Mouse (Mus musculus) ES-E14 (cell line): ENCODE results near the gene Zkscan17. TPM values are rescaled to one million over a fixed set of nuclear protein-coding genes. Genes with fewer than 3 reads are reported as not detected.

Source experiments
- DNase-seq: peaks from one replicate; pipeline ENCODE4 v3.0.0-alpha.2; 2013; ENCODE audit warnings: low read depth, low spot score
- H3K27ac ChIP-seq: 2 replicates; pipeline ENCODE4 v1.5.1; 2012; ENCODE audit warnings: low read depth, mild to moderate bottlenecking, low read length, moderate library complexity, mixed read lengths; ENCODE audit not compliant: poor library complexity, insufficient read depth, severe bottlenecking
- H3K36me3 ChIP-seq: 2 replicates; pipeline ENCODE4 v1.6.1; 2012; ENCODE audit warnings: mild to moderate bottlenecking, low read length, moderate library complexity, mixed read lengths; ENCODE audit not compliant: control insufficient read depth, poor library complexity, insufficient read depth, severe bottlenecking
- H3K4me1 ChIP-seq, 2 experiments: fragments of 150-350 bp in 1 of 2; sonication (generic) in 1 of 2; 2 replicates each; pipeline ENCODE4 v1.6.1; 2012; ENCODE audit warnings: low read length in 2 of 2, mild to moderate bottlenecking in 1 of 2, mixed read lengths in 1 of 2; ENCODE audit not compliant: control insufficient read depth in 2 of 2, insufficient read depth in 2 of 2, poor library complexity in 1 of 2
- H3K4me3 ChIP-seq, 2 experiments: fragments of 150-350 bp in 1 of 2; sonication (generic) in 1 of 2; 2 replicates each; pipeline ENCODE4 v1.5.1; 2012; ENCODE audit warnings: low read length in 2 of 2, low read depth in 1 of 2, mild to moderate bottlenecking in 1 of 2, mixed read lengths in 1 of 2; ENCODE audit not compliant: insufficient read depth in 1 of 2, poor library complexity in 1 of 2, severe bottlenecking in 1 of 2
- H3K9ac ChIP-seq: 2 replicates; pipeline ENCODE4 v1.6.1; 2012; ENCODE audit warnings: low read depth, mild to moderate bottlenecking, low read length, mixed read lengths; ENCODE audit not compliant: poor library complexity, insufficient read depth, severe bottlenecking
- H3K9me3 ChIP-seq: fragments of 150-350 bp; sonication (generic); 2 replicates; pipeline ENCODE4 v1.6.1; 2012; ENCODE audit warnings: low read depth, mild to moderate bottlenecking, low read length; ENCODE audit not compliant: control insufficient read depth, insufficient read depth
- CHD2 ChIP-seq: IDR thresholded peaks from 2 replicates; pipeline ENCODE4 v1.6.1; 2014; ENCODE audit warnings: mild to moderate bottlenecking, low read depth, low read length, inconsistent platforms
- HCFC1 ChIP-seq: IDR thresholded peaks from 2 replicates; pipeline ENCODE4 v1.6.1; 2012; ENCODE audit warnings: low read length, inconsistent platforms, borderline replicate concordance; ENCODE audit not compliant: insufficient read depth
- MAFK ChIP-seq: IDR thresholded peaks from 2 replicates; pipeline ENCODE4 v1.6.1; 2014; ENCODE audit warnings: mild to moderate bottlenecking, low read depth, low read length, inconsistent platforms; ENCODE audit not compliant: insufficient read depth
- ZC3H11A ChIP-seq: IDR thresholded peaks from 2 replicates; pipeline ENCODE4 v1.6.1; 2012; ENCODE audit warnings: low read depth, mild to moderate bottlenecking, inconsistent platforms, low read length, borderline replicate concordance
- ZNF384 ChIP-seq: IDR thresholded peaks from 2 replicates; pipeline ENCODE4 v1.6.1; 2012; ENCODE audit warnings: low read depth, low read length, inconsistent platforms
- in situ Hi-C, 2 experiments: fragments of 600-800 bp; cut with MboI; formaldehyde crosslinking; loops; one replicate each; pipeline ENCODE4 v1.15.1; 2025; ENCODE audit warnings: low sequenced_read_pairs in 2 of 2, inconsistent platforms in 1 of 2; ENCODE audit not compliant: unreplicated experiment in 2 of 2
- total RNA-seq: library from RNA; depleted of rRNA; stranded (reverse); fragments of 300-350 nt; gene quantifications from 2 replicates; pipeline ENCODE4 v1.2.3, GENCODE M21; 2012

Gene Zkscan17
- total RNA-seq, 1 experiment = 22.6 TPM

DNA sequence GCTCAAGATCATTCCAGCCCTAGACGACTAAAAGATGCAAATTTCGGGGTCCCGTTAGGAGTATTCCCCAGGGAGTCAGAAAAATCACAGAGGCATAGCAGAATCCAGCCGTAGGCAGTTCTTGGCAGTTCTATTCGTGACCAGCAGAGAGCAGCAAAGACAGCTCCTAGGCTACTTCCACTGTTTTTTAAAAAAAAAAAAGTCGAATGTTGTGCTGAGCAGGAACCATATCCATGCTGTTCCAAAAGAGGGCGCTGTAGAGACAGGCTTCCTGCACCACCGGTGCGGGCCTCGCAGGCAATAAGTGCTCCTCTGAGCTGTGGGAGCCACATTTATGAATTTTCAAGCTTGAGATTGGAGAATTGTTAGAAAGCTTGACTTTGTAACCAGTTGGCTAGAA, 1.3 kb downstream of the Zkscan17 start:
- in situ Hi-C loops = no loop called here
- peak overlapping the region; percentile 13; the same call in 1 of the 2 replicates for H3K9ac ChIP-seq
- TF ChIP-seq CHD2 = no peak
- TF ChIP-seq HCFC1 = peak; percentile 56; the same call in 1 of the 2 replicates
- TF ChIP-seq MAFK = 0 out of 2 replicates have a peak, but pooled peaks have one; percentile 35
- peak; percentile 100 for TF ChIP-seq ZNF384
- no peak for TF ChIP-seq ZC3H11A

DNA sequence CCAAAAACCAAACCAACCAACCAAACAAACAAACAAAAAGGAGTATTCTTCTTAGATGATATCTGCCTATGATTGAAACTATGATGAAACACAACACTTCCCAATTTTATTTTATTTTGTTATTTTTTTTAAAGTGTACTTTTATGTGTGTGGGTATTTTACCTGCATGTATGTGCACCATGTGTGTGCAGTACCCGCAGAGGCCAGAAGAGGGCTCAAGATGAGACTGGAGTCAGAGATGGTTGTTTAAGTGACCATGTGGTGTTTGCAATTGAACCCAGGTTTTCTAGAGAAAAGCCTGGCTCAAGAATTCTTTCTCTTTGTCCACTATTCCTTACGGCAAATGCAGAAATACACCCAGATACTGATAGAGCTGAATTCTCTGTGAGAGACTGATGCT, 2.4 kb downstream of the Zkscan17 start:
- no peak overlapping the region for H3K27ac ChIP-seq
- H3K4me3 ChIP-seq = no peak overlapping the region
- H3K9ac ChIP-seq = no peak overlapping the region
- no peak for DNase-seq
- no peaks in the 10 kb centered on the region for H3K36me3 ChIP-seq
- peaks cover 0 to 10% of the 10 kb centered on the region in 2 experiments; a peak in 3 of 4 replicates for H3K4me1 ChIP-seq
- TF ChIP-seq HCFC1 (no peak), CHD2 (no peak), ZC3H11A (no peak), MAFK (no peak)
- H3K9me3 ChIP-seq = no peaks in the 10 kb centered on the region
- in situ Hi-C loops = no loop called here

More for the DNA sequence above, 1.3 kb downstream of the Zkscan17 start:
- H3K9me3 ChIP-seq = no peaks in the 10 kb centered on the region
- 0 out of 4 replicates have a peak overlapping the region, but pooled peaks of 1 of the 2 experiments have one; percentile 1 for H3K4me3 ChIP-seq
- H3K4me1 ChIP-seq = peaks cover 0 to 6% of the 10 kb centered on the region in 2 experiments; a peak in 2 of 4 replicates
- H3K27ac ChIP-seq = no peak overlapping the region
- no peaks in the 10 kb centered on the region for H3K36me3 ChIP-seq
- peak; percentile 86 for DNase-seq

DNA sequence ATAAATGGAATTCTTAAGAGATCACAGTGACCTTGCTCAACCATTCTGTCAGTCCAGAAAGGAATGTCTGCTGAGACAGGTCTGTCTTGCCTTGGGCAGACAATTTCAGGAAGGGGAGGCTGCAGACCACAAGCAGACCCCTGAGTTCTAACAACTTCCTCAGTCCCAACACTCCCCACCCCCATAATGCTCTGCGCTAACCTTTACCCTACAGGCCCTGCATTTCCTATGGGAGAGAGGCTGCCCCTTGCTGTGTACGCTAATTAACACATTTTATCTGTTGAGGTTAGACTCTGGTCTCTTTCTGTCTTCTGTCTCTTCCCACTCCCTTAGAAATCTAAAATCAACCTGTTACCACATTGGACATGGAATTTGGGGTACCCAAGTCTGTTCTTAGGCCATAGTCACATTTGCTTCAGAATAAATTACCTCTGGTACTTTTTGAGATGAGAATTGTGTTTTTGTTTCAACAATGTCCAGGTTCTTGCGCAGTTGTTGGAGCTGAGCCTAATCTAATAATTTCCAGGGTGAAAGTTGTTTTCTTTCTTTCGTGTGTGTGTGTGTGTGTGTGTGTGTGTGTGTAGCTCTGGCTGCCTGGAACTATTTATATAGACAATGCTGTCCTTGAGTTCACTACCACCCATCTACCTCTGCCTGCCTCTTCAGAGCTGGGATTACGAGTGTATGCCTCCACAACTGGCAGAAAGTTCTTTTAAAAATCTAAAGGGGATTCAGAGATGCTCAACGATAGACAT, 6.6 kb downstream of the Zkscan17 start:
- in situ Hi-C loops = no loop called here

DNA sequence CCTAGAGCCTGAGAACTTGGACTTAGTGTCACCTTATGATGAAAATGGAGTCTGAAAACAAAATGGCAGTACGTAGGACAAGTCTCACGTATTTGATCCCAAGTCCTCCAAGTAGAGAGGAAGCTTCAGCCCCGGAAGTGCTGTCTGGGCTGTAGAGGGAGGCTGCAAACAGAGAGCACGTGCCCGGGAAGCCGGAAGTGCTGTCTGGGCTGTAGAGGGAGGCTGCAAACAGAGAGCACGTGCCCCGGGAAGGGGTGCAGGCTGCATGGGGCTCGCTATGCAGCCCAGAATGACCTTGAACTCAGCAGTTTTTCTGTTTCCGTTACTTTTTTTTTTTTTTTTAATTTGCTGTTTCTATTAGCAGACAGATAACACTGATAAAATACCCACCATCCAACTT, 8.3 kb downstream of the Zkscan17 start:
- Histone ChIP-seq H3K9ac (peak overlapping the region; percentile 41; the same call in 1 of the 2 replicates), H3K27ac (peak overlapping the region; percentile 53; the same call in 1 of the 2 replicates), H3K9me3 (no peaks in the 10 kb centered on the region), H3K4me3 (no peak overlapping the region), H3K4me1 (peaks cover 0 to 32% of the 10 kb centered on the region in 2 experiments), H3K36me3 (no peaks in the 10 kb centered on the region)
- DNase-seq = no peak
- in situ Hi-C loops = no loop called here
- TF ChIP-seq HCFC1 = no peak
- TF ChIP-seq MAFK = no peak
- no peak for TF ChIP-seq ZC3H11A

More for the DNA sequence above, 6.6 kb downstream of the Zkscan17 start:
- TF ChIP-seq ZNF384 (no peak), CHD2 (no peak), ZC3H11A (no peak), HCFC1 (no peak), MAFK (no peak)
- Histone ChIP-seq H3K36me3 (no peaks in the 10 kb centered on the region), H3K4me1 (peaks cover 0 to 26% of the 10 kb centered on the region in 2 experiments), H3K9ac (peak overlapping the region; percentile 38; the same call in 1 of the 2 replicates), H3K9me3 (no peaks in the 10 kb centered on the region), H3K4me3 (peak overlapping the region in 1 of 2 experiments; percentile 36; a peak in 2 of 4 replicates), H3K27ac (peak overlapping the region; percentile 20; the same call in 1 of the 2 replicates)
- DNase-seq = no peak
